Mouse (Mus musculus): Measurements from ENCODE around the gene Klhl35. TPM values are rescaled to one million over a fixed set of nuclear protein-coding genes. Genes with fewer than 3 reads are reported as not detected.
A peak's percentile ranks its signal among the peaks of the same experiment; 100 is the strongest.

Klhl35 gene
- total and polyA plus RNA-seq, 2 experiments from 2014 or later: 2.3 to 3.3 TPM

DNA sequence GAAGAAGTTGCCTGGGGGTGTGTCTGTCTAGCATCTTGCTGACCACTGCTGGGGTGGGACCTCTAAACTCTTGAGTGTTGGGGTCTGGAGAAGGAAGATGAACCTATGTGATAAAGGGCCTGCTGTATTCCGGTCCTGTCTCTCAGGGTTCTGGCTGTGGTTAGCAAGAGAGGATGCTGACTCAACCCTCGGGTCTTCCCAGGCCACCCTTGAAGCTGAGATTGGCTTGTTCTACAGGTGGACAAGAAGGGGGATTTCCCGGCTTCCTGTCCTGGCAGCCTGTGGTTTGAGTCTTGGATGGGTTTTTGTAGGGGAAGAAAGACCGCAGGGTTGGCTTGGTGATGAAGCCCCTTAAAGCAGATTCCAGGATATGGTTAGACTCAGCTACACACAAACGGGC, 37.0 kb upstream of the Klhl35 start:
- Histone ChIP-seq H3K4me2 (ENCODE audit: low read depth, low read length) (no peak overlapping the region), H3K4me1 (ENCODE audit: insufficient read depth, low read length) (peaks cover 8% of the 10 kb centered on the region), H3K27ac (no peak overlapping the region), H3K4me3 (ENCODE audit: low read length) (no peak overlapping the region), H3K36me3 (ENCODE audit: insufficient read depth, low read length) (no peaks in the 10 kb centered on the region), H3K9me3 (ENCODE audit: low read length) (no peaks in the 10 kb centered on the region), H3K27me3 (ENCODE audit: insufficient read depth, low read length) (no peaks in the 10 kb centered on the region), H3K9ac (replicated peaks; ENCODE audit: low read length) (no peak overlapping the region)
- ATAC-seq (no peak), DNase-seq (ENCODE audit: low spot score) (no peak)
- no peak for TF ChIP-seq CTCF (IDR thresholded peaks at IDR 0.05; ENCODE audit: low read depth)
- WGBS: 86% methylated on average over 5 of the region's 5 CpGs

DNA sequence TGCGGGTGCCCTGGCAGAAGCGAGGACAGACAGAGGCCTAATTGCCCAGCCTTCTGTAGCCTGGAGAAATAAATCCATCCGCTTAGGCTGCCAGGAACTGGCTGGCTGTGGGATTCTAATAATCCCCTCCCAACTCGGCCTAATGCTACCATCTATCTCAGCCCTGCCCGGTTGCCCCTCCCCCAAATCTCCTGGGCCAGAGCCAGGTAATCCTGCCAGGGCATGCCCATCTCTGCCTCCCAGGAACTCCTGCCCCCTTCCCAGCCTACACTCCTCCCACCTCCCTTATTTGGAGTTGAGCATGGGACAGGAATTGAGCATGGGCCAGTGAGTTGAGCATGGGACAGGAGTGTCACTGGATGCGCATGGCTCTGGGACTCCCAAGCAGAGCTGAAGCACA, 36.0 kb upstream of the Klhl35 start:
- TF ChIP-seq CTCF (IDR thresholded peaks at IDR 0.05; ENCODE audit: low read depth): no peak
- no peaks in the 10 kb centered on the region for H3K9me3 ChIP-seq (ENCODE audit: low read length)
- ATAC-seq (peak; percentile 11; the same call in 1 of the 2 replicates), DNase-seq (ENCODE audit: low spot score) (peak; percentile 71)
- H3K4me1 ChIP-seq (ENCODE audit: insufficient read depth, low read length): peaks cover 8% of the 10 kb centered on the region
- no peak overlapping the region for H3K4me3 ChIP-seq (ENCODE audit: low read length)
- WGBS: 32% methylated on average over 6 of the region's 6 CpGs
- H3K4me2 ChIP-seq (ENCODE audit: low read depth, low read length): no peak overlapping the region
- no peaks in the 10 kb centered on the region for H3K36me3 ChIP-seq (ENCODE audit: insufficient read depth, low read length)
- no peaks in the 10 kb centered on the region for H3K27me3 ChIP-seq (ENCODE audit: insufficient read depth, low read length)
- no peak overlapping the region; the same call in 1 of the 2 replicates for H3K9ac ChIP-seq (replicated peaks; ENCODE audit: low read length)
- H3K27ac ChIP-seq: 0 out of 2 replicates have a peak overlapping the region, but pooled peaks have one; percentile 5

DNA sequence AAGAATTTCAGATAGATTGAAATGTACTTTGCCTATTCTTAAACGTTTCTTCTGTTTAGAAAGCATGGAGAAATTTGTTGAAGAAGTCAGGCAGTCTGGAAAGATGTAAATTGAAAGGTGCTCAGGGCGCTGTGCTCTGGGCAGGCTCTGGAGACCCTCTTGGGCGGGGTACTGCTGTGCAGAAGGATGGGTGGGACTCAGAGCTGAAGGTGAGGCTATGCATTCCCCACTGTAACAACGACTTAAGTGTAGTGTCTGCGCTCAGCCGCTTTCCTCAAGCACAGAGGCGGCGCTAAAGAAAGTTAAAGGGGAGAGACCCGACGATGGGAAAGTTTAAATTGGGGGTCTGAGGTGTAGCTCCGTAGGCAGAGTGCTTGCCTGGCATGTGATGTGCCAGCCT, 35.6 kb upstream of the Klhl35 start:
- H3K4me2 ChIP-seq (ENCODE audit: low read depth, low read length): no peak overlapping the region
- WGBS: 74% methylated on average over 11 of the region's 11 CpGs
- no peak for DNase-seq (ENCODE audit: low spot score)
- no peak overlapping the region for H3K4me3 ChIP-seq (ENCODE audit: low read length)
- ATAC-seq: no peak
- H3K27ac ChIP-seq: 0 out of 2 replicates have a peak overlapping the region, but pooled peaks have one; percentile 5
- H3K9ac ChIP-seq (replicated peaks; ENCODE audit: low read length): no peak overlapping the region
- peaks cover 8% of the 10 kb centered on the region for H3K4me1 ChIP-seq (ENCODE audit: insufficient read depth, low read length)
- H3K9me3 ChIP-seq (ENCODE audit: low read length): no peaks in the 10 kb centered on the region
- H3K27me3 ChIP-seq (ENCODE audit: insufficient read depth, low read length): no peaks in the 10 kb centered on the region
- H3K36me3 ChIP-seq (ENCODE audit: insufficient read depth, low read length): no peaks in the 10 kb centered on the region
- TF ChIP-seq CTCF (IDR thresholded peaks at IDR 0.05; ENCODE audit: low read depth): no peak

DNA sequence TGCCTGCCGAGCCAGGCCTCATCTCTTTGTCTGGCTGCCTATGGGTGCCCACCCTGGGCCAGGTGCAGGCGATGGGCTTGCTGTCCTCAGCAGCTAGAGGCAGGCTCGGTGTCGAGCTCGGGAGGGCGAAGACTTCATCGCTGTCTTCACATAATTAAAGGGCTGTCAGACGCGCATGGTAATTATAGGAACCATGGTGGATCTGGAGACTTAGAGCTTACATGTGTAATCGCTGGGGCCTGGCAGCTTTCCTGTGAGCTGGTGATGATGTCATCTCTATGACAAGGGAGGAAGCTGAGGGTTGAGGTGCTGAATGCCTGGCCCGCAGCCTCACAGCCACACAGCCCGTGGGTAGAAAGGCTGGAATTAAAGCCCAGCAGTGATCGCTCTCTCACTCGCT, 33.6 kb upstream of the Klhl35 start:
- H3K4me2 ChIP-seq (ENCODE audit: low read depth, low read length): no peak overlapping the region
- 37% methylated on average over 14 of the region's 14 CpGs for WGBS
- H3K9me3 ChIP-seq (ENCODE audit: low read length): no peaks in the 10 kb centered on the region
- peak; percentile 32 for DNase-seq (ENCODE audit: low spot score)
- no peak for ATAC-seq
- H3K27me3 ChIP-seq (ENCODE audit: insufficient read depth, low read length): no peaks in the 10 kb centered on the region
- H3K9ac ChIP-seq (replicated peaks; ENCODE audit: low read length): no peak overlapping the region
- no peak overlapping the region for H3K4me3 ChIP-seq (ENCODE audit: low read length)
- no peaks in the 10 kb centered on the region for H3K36me3 ChIP-seq (ENCODE audit: insufficient read depth, low read length)
- peaks cover 8% of the 10 kb centered on the region for H3K4me1 ChIP-seq (ENCODE audit: insufficient read depth, low read length)
- H3K27ac ChIP-seq: no peak overlapping the region
- TF ChIP-seq CTCF (IDR thresholded peaks at IDR 0.05; ENCODE audit: low read depth): no peak

DNA sequence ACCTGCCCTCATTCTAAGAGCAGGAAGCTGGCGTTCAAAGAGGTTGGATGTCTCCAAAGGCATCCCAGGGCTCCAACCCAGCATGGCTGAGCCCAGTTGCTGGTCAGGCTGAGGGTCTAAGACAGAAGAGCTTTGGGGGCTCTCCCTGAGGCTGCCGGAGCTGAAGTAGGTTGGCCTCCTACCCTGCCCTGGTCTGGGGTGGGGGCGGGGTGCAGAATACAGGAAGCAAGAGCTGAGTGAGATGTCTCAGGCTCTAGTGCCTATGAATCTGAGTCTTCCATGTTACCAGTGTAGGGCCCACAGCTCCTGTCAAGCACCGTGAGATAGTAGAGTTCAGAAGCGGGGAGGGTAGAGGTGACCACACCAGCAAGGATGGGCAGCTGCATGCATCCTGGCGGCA, 32.9 kb upstream of the Klhl35 start:
- Histone ChIP-seq H3K4me3 (ENCODE audit: low read length) (no peak overlapping the region), H3K27me3 (ENCODE audit: insufficient read depth, low read length) (no peaks in the 10 kb centered on the region), H3K4me2 (ENCODE audit: low read depth, low read length) (no peak overlapping the region), H3K36me3 (ENCODE audit: insufficient read depth, low read length) (no peaks in the 10 kb centered on the region), H3K9ac (replicated peaks; ENCODE audit: low read length) (no peak overlapping the region), H3K4me1 (ENCODE audit: insufficient read depth, low read length) (peaks cover 8% of the 10 kb centered on the region), H3K27ac (no peak overlapping the region), H3K9me3 (ENCODE audit: low read length) (no peaks in the 10 kb centered on the region)
- ATAC-seq (no peak), DNase-seq (ENCODE audit: low spot score) (no peak)
- no peak for TF ChIP-seq CTCF (IDR thresholded peaks at IDR 0.05; ENCODE audit: low read depth)
- WGBS: 87% methylated on average over 6 of the region's 6 CpGs

DNA sequence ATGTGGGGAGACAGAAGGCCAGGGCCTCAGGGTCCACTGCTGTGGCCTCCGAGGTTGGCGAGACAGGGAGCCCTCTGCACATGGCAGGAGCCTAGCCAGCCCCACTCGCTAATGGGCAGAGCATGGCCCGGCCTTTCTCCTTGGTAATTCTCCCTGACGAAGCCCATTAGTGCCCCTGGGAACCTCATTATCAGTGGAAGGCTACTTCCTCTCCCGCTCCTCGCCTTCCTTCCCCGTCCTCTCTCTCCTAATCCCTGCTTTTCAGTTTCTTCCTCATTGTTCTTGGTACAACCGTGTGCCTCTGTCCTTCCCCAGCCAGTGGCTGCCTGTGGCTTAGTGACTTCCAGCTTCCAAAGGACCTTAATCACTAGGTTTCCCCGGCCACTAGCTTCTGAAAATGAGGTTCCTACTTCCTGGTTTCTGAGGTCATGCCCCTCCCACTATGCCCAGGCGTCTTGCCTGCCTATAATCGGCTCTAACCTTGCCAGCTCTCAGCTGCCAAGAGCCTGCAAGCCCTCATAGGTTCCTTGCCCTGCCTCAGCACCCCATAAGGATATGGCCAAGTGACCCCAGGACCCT, 31.0 kb upstream of the Klhl35 start:
- DNase-seq (ENCODE audit: low spot score) (no peak), ATAC-seq (no peak)
- 43% methylated on average over 12 of the region's 12 CpGs for WGBS
- Histone ChIP-seq H3K4me2 (ENCODE audit: low read depth, low read length) (no peak overlapping the region), H3K4me3 (ENCODE audit: low read length) (no peak overlapping the region), H3K9me3 (ENCODE audit: low read length) (no peaks in the 10 kb centered on the region), H3K27me3 (ENCODE audit: insufficient read depth, low read length) (no peaks in the 10 kb centered on the region), H3K36me3 (ENCODE audit: insufficient read depth, low read length) (no peaks in the 10 kb centered on the region), H3K4me1 (ENCODE audit: insufficient read depth, low read length) (peaks cover 8% of the 10 kb centered on the region), H3K27ac (no peak overlapping the region), H3K9ac (replicated peaks; ENCODE audit: low read length) (no peak overlapping the region)
- TF ChIP-seq CTCF (IDR thresholded peaks at IDR 0.05; ENCODE audit: low read depth): no peak

DNA sequence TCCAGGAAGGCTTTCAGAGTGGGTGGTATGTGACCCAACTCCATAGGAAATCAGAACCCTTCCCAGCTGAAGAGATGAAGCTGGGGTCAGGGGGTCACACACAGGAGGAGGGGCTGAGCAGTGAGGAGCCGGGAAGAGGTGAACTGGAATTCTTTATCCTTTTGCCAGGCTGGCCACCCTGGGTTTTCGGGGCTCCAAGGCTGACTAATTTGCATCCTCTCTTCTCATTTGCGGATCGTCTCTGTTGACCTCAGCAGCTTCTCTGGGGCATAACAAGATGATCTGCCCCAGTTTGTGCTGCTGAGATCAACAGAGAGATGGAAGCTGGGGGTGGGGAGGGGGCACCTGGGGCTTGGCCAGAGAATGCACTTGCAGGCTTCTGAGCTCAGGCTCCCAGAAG, 29.3 kb upstream of the Klhl35 start:
- no peak overlapping the region for H3K9ac ChIP-seq (replicated peaks; ENCODE audit: low read length)
- TF ChIP-seq CTCF (IDR thresholded peaks at IDR 0.05; ENCODE audit: low read depth): no peak
- no peaks in the 10 kb centered on the region for H3K9me3 ChIP-seq (ENCODE audit: low read length)
- no peaks in the 10 kb centered on the region for H3K27me3 ChIP-seq (ENCODE audit: insufficient read depth, low read length)
- no peak overlapping the region for H3K4me2 ChIP-seq (ENCODE audit: low read depth, low read length)
- no peaks in the 10 kb centered on the region for H3K36me3 ChIP-seq (ENCODE audit: insufficient read depth, low read length)
- no peak overlapping the region for H3K4me3 ChIP-seq (ENCODE audit: low read length)
- ATAC-seq (no peak), DNase-seq (ENCODE audit: low spot score) (no peak)
- 16% methylated on average over 4 of the region's 4 CpGs for WGBS
- no peak overlapping the region for H3K27ac ChIP-seq
- H3K4me1 ChIP-seq (ENCODE audit: insufficient read depth, low read length): peaks cover 5% of the 10 kb centered on the region; the same call in 1 of the 2 replicates
